ENCODE assay signal across 11 mouse cellular contexts in the genomic region with DNA sequence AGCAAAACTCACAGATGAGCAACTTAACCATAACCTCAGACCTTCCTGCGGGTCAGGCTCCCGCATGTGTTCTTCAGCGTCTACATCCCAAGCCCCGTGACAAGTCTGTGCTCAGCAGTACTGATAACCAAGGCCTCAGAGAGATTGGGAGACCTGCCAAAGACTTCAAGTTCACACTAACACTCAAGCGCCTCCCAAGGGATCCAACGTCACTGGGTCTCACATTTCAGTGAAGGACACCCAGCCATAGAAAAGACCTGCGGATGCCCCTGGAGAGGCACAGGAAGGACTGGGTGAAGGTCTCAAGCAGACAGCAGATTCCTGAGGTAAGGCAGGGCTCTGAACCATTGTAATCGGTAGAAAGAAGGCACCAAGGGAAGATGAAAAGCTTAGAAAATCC. TPM values are rescaled to one million over a fixed set of nuclear protein-coding genes. Genes with fewer than 3 reads are reported as not detected.
DNase-seq lines count a peak whose midpoint lies in the region; ATAC-seq and TF ChIP-seq lines count a peak whose summit lies in the region.
"Had no signal": no experiment of that assay in that cellular context is flagged by ENCODE, and none has a peak within 500 bp of the region (broad histone marks: within the 10 kb centered on the region; RNA-seq: fewer than 3 reads in every experiment).

No protein-coding gene starts in this region.

- TF ChIP-seq CTCF in testis, adult 2 months (IDR thresholded peaks at IDR 0.05; ENCODE audit: control insufficient read depth, insufficient read depth, insufficient replicate concordance, low read depth, low read length): no peak

- H3K4me1 ChIP-seq in testis, adult 2 months (ENCODE audit: control insufficient read depth, insufficient read depth, low read length): no peaks in the 10 kb centered on the region; the same call in 1 of the 2 replicates
- H3K4me1 ChIP-seq: embryonic facial prominence, embryonic 15.5 days; midbrain, embryonic 13.5 days had no signal

- no peak for ATAC-seq in granulocyte monocyte progenitor cell, adult 5-6 weeks (replicated peaks; ENCODE audit: poor library complexity, severe bottlenecking)
- ATAC-seq: midbrain, embryonic 13.5 days had no signal

- peak overlapping the region; percentile 63 for H3K27ac ChIP-seq in testis, adult 2 months (ENCODE audit: control insufficient read depth, insufficient read depth, low read depth, low read length)
- H3K27ac ChIP-seq: embryonic facial prominence, embryonic 15.5 days; midbrain, embryonic 13.5 days had no signal

- intact Hi-C loops in heart, postnatal 25 days (cut with DNase I): loop anchor here (2.0 kb wide), 1 partner anchor 161 kb away; no protein-coding TSS in a partner anchor

- peak; percentile 41 to 54 for DNase-seq in kidney, postnatal 25 days
- no peak for DNase-seq in kidney, adult 8-10 months
- peak; percentile 23 for DNase-seq in gastrocnemius, postnatal 25 days
- peak; percentile 40 for DNase-seq in heart, postnatal 25 days (ENCODE audit: low spot score)
- no peak for DNase-seq in frontal cortex, postnatal 36 days (ENCODE audit: low spot score in 2 of 2)
- no peak for DNase-seq in spleen, postnatal 10 days (ENCODE audit: low spot score in 2 of 2)

- peak; percentile 35; the same call in 1 of the 2 replicates for TF ChIP-seq POLR2A in testis, adult 2 months (IDR thresholded peaks at IDR 0.05; ENCODE audit: control insufficient read depth, low read depth, low read length)

- H3K36me3 ChIP-seq in testis, adult 2 months (ENCODE audit: control insufficient read depth, insufficient read depth, low read length): no peaks in the 10 kb centered on the region
- H3K36me3 ChIP-seq: embryonic facial prominence, embryonic 15.5 days; midbrain, embryonic 13.5 days had no signal

- no peak overlapping the region for H3K4me3 ChIP-seq in testis, adult 2 months (ENCODE audit: control insufficient read depth, low read depth, low read length)
- H3K4me3 ChIP-seq: embryonic facial prominence, embryonic 15.5 days; midbrain, embryonic 13.5 days had no signal

- H3K27me3 ChIP-seq in testis, adult 2 months (ENCODE audit: control insufficient read depth, insufficient read depth, low read length): no peaks in the 10 kb centered on the region
- H3K27me3 ChIP-seq: CH12.LX had no signal

RNA-seq across cellular contexts. Expression of a gene that starts 28.8 kb away (rescaled TPM):
- under 1 TPM; 0.19 to 0.26 TPM for total RNA-seq in gastrocnemius, postnatal 25 days (2021)
- 1 to 10 TPM in 1 of 2 experiments, under 1 TPM in 1; 0.91 to 1.0 TPM for total RNA-seq in heart, postnatal 25 days (2021)
- 33.6 and 37.0 TPM in 2 replicates for polyA plus RNA-seq in testis, adult 2 months (2012; rRNA removed)
- total RNA-seq in granulocyte monocyte progenitor cell, adult 5-6 weeks (2014; fragmentation: Nextera tagmentation): not detected in 2 replicates
- total RNA-seq in granulocyte monocyte progenitor cell, adult 5-6 weeks (2017): 0.60 TPM in 1 of 2 replicates, not detected in the other

RNA-seq across cellular contexts. Expression of a gene that starts 28.9 kb away (rescaled TPM):
- total RNA-seq in gastrocnemius, postnatal 25 days (2021): 10 to 100 TPM; 49.1 to 56.8 TPM
- total RNA-seq in heart, postnatal 25 days (2021): 100 to 1,000 TPM; 100 to 112 TPM
- polyA plus RNA-seq in testis, adult 2 months (2012; rRNA removed): 4.9 and 6.3 TPM in 2 replicates
- total RNA-seq in granulocyte monocyte progenitor cell, adult 5-6 weeks (2014; fragmentation: Nextera tagmentation): 18.3 and 18.4 TPM in 2 replicates
- total RNA-seq in granulocyte monocyte progenitor cell, adult 5-6 weeks (2017): 19.7 and 21.4 TPM in 2 replicates

Comparison
In these comparisons a context has a peak if more than half of its experiments do, and no peak if none do; other contexts are left out.
1. DNase-seq: peak in kidney, postnatal 25 days (2 of 2), gastrocnemius, postnatal 25 days (single experiment) and heart, postnatal 25 days (single experiment); none in kidney, adult 8-10 months (0 of 2), frontal cortex, postnatal 36 days (0 of 2) and spleen, postnatal 10 days (0 of 2).